Mouse (Mus musculus): ENCODE results near the gene Adamtsl1. TPM values are rescaled to one million over a fixed set of nuclear protein-coding genes. Genes with fewer than 3 reads are reported as not detected.

Gene Adamtsl1
- polyA plus RNA-seq, 1 experiment from 2014 or later, result 16.9 TPM

DNA sequence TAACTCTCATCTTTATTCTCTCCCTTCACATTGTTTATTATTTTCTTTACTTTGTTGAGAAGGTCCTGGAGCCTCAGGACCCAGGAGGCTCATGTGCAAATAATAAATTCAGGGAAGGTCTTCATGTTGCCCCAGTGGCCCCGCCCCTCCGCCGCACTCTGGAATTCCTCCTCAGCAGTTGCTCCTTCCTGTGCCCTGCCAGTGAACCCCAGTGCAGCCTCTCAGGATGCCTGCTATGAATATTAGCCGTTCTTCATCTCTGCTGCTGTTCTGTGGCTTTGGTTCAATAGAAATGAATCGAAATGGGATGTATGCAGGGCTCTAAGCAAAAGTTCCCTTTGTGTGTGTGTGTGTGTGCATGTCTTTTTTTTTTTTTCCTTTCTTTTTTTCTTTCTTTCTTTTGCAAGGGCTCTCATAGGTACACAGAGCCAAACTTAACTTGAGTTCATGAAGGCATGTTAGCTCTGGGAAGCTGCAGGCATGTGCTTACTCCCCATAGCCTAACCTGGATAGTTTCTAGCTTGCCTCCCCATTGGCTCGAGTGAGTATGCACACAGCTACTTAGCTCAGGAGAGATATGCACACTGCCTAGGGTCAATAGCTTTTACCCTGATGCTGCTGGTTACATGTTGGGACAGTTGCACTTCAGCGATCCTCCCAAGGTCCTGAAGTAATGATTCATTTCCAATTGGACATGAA, 892.7 kb downstream of the Adamtsl1 start:
- H3K27ac ChIP-seq (replicated peaks), result no peak overlapping the region
- no peak overlapping the region for H3K4me2 ChIP-seq
- ATAC-seq (ENCODE audit: low read depth), result no peak
- H3K36me3 ChIP-seq, result no peaks in the 10 kb centered on the region
- H3K4me1 ChIP-seq (replicated peaks), result peaks cover 8% of the 10 kb centered on the region; the same call in 1 of the 2 replicates
- 61% methylated on average over 7 of the region's 7 CpGs for WGBS
- no peak overlapping the region for H3K9ac ChIP-seq
- H3K4me3 ChIP-seq, result no peak overlapping the region
- H3K9me3 ChIP-seq, result no peaks in the 10 kb centered on the region
- no peaks in the 10 kb centered on the region for H3K27me3 ChIP-seq

- Histone ChIP-seq H3K9me3 (no peaks in the 10 kb centered on the region), H3K4me1 (replicated peaks) (peaks cover 8% of the 10 kb centered on the region; the same call in 1 of the 2 replicates), H3K27ac (replicated peaks) (no peak overlapping the region), H3K36me3 (no peaks in the 10 kb centered on the region), H3K4me2 (no peak overlapping the region), H3K9ac (no peak overlapping the region), H3K27me3 (no peaks in the 10 kb centered on the region), H3K4me3 (no peak overlapping the region)
- no peak for ATAC-seq (ENCODE audit: low read depth)
- 65% methylated on average over 3 of the region's 3 CpGs for WGBS
These were observed 893.2 kb downstream of the Adamtsl1 start for GRCm38 (mm10) chr4:86407200-86407527.

DNA sequence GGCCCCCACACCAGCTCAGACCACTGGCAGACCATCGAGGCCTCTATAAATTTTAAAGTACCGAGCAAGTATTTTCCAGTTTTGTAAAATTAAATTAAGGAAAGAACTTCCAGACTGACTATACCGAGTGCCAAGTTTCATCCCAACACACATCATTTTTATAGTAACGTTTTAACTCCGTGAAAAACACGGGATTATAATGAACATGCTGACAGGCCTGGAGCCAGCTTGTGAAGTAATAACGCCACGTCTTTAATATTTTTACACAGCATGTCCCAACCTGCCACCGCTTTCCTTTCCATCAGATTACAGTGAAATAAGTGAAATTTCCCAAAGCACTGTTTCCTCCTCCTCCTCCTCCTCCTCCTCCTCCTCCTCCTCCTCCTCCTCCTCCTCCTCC, 894.4 kb downstream of the Adamtsl1 start:
- peaks cover 11% of the 10 kb centered on the region for H3K4me1 ChIP-seq (replicated peaks)
- 89% methylated on average over 9 of the region's 9 CpGs for whole genome bisulfite sequencing
- no peaks in the 10 kb centered on the region for H3K36me3 ChIP-seq
- H3K9me3 ChIP-seq, result no peaks in the 10 kb centered on the region
- no peak overlapping the region for H3K27ac ChIP-seq (replicated peaks)
- no peak for ATAC-seq (ENCODE audit: low read depth)
- no peaks in the 10 kb centered on the region for H3K27me3 ChIP-seq
- H3K4me3 ChIP-seq, result no peak overlapping the region
- H3K9ac ChIP-seq, result no peak overlapping the region
- no peak overlapping the region for H3K4me2 ChIP-seq

DNA sequence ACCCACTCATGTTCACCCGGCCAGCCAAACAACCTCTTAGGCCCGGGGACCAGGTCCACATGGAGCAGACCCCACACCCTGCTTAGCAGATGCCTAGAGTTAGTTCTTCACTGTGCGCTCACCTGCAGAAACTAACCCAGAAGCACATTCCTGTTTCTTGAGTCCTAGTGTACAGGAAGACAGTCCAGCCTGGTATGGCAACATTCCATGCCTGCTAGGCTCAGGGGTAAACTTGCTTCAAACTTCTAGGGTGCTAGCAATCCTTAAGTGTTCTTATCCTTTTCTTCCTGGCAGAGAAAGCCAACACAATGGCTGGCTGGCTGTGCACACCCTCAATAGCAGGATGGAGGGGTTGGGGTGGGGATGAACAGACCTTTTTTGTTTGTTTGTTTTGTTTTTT, 897.0 kb downstream of the Adamtsl1 start:
- Histone ChIP-seq H3K4me1 (replicated peaks) (peaks cover 19% of the 10 kb centered on the region), H3K4me3 (no peak overlapping the region), H3K9ac (no peak overlapping the region), H3K27ac (replicated peaks) (no peak overlapping the region), H3K4me2 (no peak overlapping the region), H3K27me3 (no peaks in the 10 kb centered on the region), H3K9me3 (no peaks in the 10 kb centered on the region), H3K36me3 (no peaks in the 10 kb centered on the region)
- ATAC-seq (ENCODE audit: low read depth), result no peak
- WGBS, result 92% methylated on average over 3 of the region's 3 CpGs

DNA sequence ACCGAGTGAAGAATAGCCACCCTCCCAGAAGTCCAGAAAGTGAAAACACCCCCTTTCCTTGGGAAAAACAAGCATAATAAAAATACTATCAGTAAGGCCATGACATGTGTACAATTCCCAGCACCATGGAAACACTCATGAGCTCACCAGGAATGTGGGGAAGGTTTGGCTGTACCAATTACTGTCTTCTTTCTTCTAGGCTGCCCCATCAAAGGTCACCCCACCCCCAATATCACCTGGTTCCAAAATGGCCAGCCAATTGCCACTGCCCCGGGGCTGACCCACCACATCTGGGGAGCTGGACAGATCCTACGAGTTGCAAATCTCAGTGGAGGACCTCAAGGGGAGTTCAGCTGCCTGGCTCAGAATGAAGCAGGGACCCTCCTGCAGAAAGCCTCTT, 899.4 kb downstream of the Adamtsl1 start:
- H3K4me3 ChIP-seq, result no peak overlapping the region
- peak; percentile 69; the same call in 1 of the 2 replicates for ATAC-seq (ENCODE audit: low read depth)
- H3K4me2 ChIP-seq, result no peak overlapping the region
- H3K4me1 ChIP-seq (replicated peaks), result peaks cover 21% of the 10 kb centered on the region
- 15% methylated on average over 3 of the region's 3 CpGs for WGBS
- no peaks in the 10 kb centered on the region for H3K27me3 ChIP-seq
- H3K9ac ChIP-seq, result no peak overlapping the region
- H3K36me3 ChIP-seq, result 0 out of 2 replicates have a peak, but pooled peaks cover 6% of the 10 kb centered on the region
- no peaks in the 10 kb centered on the region for H3K9me3 ChIP-seq
- 0 out of 2 replicates have a peak overlapping the region, but pooled peaks have one; percentile 9 for H3K27ac ChIP-seq (replicated peaks)

DNA sequence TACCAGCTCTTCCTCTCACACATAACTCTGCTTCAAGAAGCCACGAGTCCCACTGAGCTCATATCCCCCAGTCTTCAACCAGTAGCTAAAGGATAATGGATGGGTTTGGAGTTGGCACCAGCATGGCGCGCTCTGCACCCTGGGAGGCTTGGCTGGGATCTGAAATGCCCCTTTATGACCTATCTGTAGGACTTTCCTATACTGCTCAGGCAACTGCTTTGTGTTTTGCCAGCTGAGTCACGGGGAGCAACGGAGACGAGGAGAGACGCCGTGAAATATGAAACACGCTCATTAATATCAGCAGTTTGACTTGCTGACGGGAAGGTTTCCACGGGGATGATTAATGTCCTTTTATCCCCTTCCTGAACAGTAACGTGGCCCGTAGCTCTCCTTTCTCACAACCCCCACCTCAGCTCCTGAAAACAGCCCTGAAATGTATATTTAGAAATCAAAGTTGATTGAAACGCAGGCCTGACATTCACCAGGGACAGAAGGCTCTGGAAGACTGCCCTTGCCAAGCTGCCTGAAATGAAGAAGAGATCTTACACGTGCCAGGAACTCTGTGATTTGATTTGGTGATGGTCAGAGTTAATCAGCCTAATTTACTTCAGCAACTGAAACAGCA, 902.5 kb downstream of the Adamtsl1 start:
- Histone ChIP-seq H3K27me3 (no peaks in the 10 kb centered on the region), H3K4me1 (replicated peaks) (peaks cover 21% of the 10 kb centered on the region), H3K4me3 (no peak overlapping the region), H3K36me3 (0 out of 2 replicates have a peak, but pooled peaks cover 6% of the 10 kb centered on the region), H3K27ac (replicated peaks) (no peak overlapping the region), H3K4me2 (no peak overlapping the region), H3K9me3 (no peaks in the 10 kb centered on the region), H3K9ac (no peak overlapping the region)
- ATAC-seq (ENCODE audit: low read depth), result 0 out of 2 replicates have a peak, but pooled peaks have one; percentile 50
- 62% methylated on average over 15 of the region's 15 CpGs for WGBS

DNA sequence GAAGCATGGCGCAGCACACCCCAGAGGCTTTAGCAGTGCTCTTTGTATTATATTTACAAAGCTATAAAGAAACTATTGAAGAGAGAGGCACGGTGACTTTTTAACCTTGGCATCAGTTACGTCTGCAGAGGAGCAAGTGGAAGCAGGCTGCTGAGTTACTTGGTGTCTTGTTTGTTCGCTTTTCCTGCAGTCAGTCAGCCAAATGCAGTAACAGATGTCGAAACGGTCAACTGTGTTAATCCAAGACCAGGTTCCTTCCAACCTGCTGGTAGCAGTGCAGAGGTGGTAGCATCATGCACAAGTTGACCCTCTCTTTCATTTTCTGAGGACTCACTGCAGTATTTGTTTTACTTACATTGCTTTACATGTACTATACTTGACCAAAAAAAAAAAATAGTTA, 908.6 kb downstream of the Adamtsl1 start:
- Histone ChIP-seq H3K36me3 (peaks cover 11% of the 10 kb centered on the region), H3K4me2 (no peak overlapping the region), H3K9me3 (no peaks in the 10 kb centered on the region), H3K27me3 (no peaks in the 10 kb centered on the region), H3K27ac (replicated peaks) (no peak overlapping the region), H3K4me3 (no peak overlapping the region), H3K9ac (no peak overlapping the region), H3K4me1 (replicated peaks) (peaks cover 4% of the 10 kb centered on the region; the same call in 1 of the 2 replicates)
- no peak for ATAC-seq (ENCODE audit: low read depth)
- 51% methylated on average over 6 of the region's 6 CpGs for WGBS

- Histone ChIP-seq H3K4me2 (no peak overlapping the region), H3K36me3 (peaks cover 18% of the 10 kb centered on the region), H3K9ac (no peak overlapping the region), H3K4me3 (no peak overlapping the region), H3K9me3 (no peaks in the 10 kb centered on the region), H3K27ac (replicated peaks) (no peak overlapping the region), H3K27me3 (no peaks in the 10 kb centered on the region), H3K4me1 (replicated peaks) (peaks cover 4% of the 10 kb centered on the region; the same call in 1 of the 2 replicates)
- ATAC-seq (ENCODE audit: low read depth), result 0 out of 2 replicates have a peak, but pooled peaks have one; percentile 27
- WGBS, result 78% methylated on average over 7 of the region's 7 CpGs
These were observed 911.6 kb downstream of the Adamtsl1 start for GRCm38 (mm10) chr4:86425581-86425980.

GRCm38 (mm10) chr4:86426549-86426948, 912.6 kb downstream of the Adamtsl1 start:
- Histone ChIP-seq H3K4me1 (replicated peaks) (peaks cover 4% of the 10 kb centered on the region; the same call in 1 of the 2 replicates), H3K4me2 (no peak overlapping the region), H3K36me3 (peaks cover 18% of the 10 kb centered on the region), H3K9ac (no peak overlapping the region), H3K27ac (replicated peaks) (no peak overlapping the region), H3K9me3 (no peaks in the 10 kb centered on the region), H3K4me3 (no peak overlapping the region), H3K27me3 (no peaks in the 10 kb centered on the region)
- no peak for ATAC-seq (ENCODE audit: low read depth)
- 51% methylated on average over 11 of the region's 11 CpGs for whole genome bisulfite sequencing

- no peaks in the 10 kb centered on the region for H3K27me3 ChIP-seq
- H3K4me3 ChIP-seq, result no peak overlapping the region
- H3K9me3 ChIP-seq, result no peaks in the 10 kb centered on the region
- no peak overlapping the region for H3K9ac ChIP-seq
- H3K4me2 ChIP-seq, result no peak overlapping the region
- 81% methylated on average over 5 of the region's 5 CpGs for WGBS
- no peak for ATAC-seq (ENCODE audit: low read depth)
- peaks cover 4% of the 10 kb centered on the region; the same call in 1 of the 2 replicates for H3K4me1 ChIP-seq (replicated peaks)
- peaks cover 18% of the 10 kb centered on the region for H3K36me3 ChIP-seq
- no peak overlapping the region for H3K27ac ChIP-seq (replicated peaks)
These were observed 913.3 kb downstream of the Adamtsl1 start for GRCm38 (mm10) chr4:86427312-86427711.

GRCm38 (mm10) chr4:86428091-86428745, 914.2 kb downstream of the Adamtsl1 start:
- peaks cover 4% of the 10 kb centered on the region; the same call in 1 of the 2 replicates for H3K4me1 ChIP-seq (replicated peaks)
- no peak overlapping the region for H3K4me2 ChIP-seq
- 91% methylated on average over 6 of the region's 6 CpGs for WGBS
- H3K9me3 ChIP-seq, result no peaks in the 10 kb centered on the region
- no peaks in the 10 kb centered on the region for H3K27me3 ChIP-seq
- no peak for ATAC-seq (ENCODE audit: low read depth)
- peaks cover 17% of the 10 kb centered on the region for H3K36me3 ChIP-seq
- no peak overlapping the region for H3K9ac ChIP-seq
- no peak overlapping the region for H3K27ac ChIP-seq (replicated peaks)
- H3K4me3 ChIP-seq, result no peak overlapping the region

- Histone ChIP-seq H3K4me2 (no peak overlapping the region), H3K27me3 (no peaks in the 10 kb centered on the region), H3K36me3 (no peaks in the 10 kb centered on the region), H3K9ac (no peak overlapping the region), H3K4me1 (replicated peaks) (no peaks in the 10 kb centered on the region; the same call in 1 of the 2 replicates), H3K9me3 (no peaks in the 10 kb centered on the region), H3K4me3 (no peak overlapping the region), H3K27ac (replicated peaks) (no peak overlapping the region)
- WGBS, result 92% methylated on average over 3 of the region's 3 CpGs
- no peak for ATAC-seq (ENCODE audit: low read depth)
These were observed 921.7 kb downstream of the Adamtsl1 start for GRCm38 (mm10) chr4:86435631-86436030.

All from neural tube, embryonic 13.5 days (tissue).